Mouse (Mus musculus) thymus, adult 2 months (tissue): ENCODE results near the gene Hmbs.

Source experiments
- CTCF ChIP-seq: fragments of 200-500 bp; IDR thresholded peaks from 2 replicates; pipeline ENCODE4 v1.5.1; 2012; ENCODE audit warnings: mild to moderate bottlenecking, control low read depth, low read length, moderate library complexity, borderline replicate concordance; ENCODE audit not compliant: control insufficient read depth, poor library complexity, insufficient read depth; ENCODE audit errors: extremely low read depth
- POLR2A ChIP-seq: fragments of 200-500 bp; IDR thresholded peaks from 2 replicates; pipeline ENCODE4 v1.6.1; 2012; ENCODE audit warnings: mild to moderate bottlenecking, low read length, control low read depth, moderate library complexity; ENCODE audit not compliant: control insufficient read depth, poor library complexity, insufficient read depth; ENCODE audit errors: extremely low read depth

- TF ChIP-seq POLR2A: peak; percentile 75
- TF ChIP-seq CTCF: peak; percentile 69; the same call in 1 of the 2 replicates
Measured at GRCm38 (mm10) chr9:44305466-44306079, 38.5 kb downstream of the Hmbs start, which contains the start of gene Hinfp.
